Mouse (Mus musculus) liver, embryonic 16.5 days (tissue): ENCODE data around the gene Ppef2. TPM values are rescaled to one million over a fixed set of nuclear protein-coding genes. Genes with fewer than 3 reads are reported as not detected.

Source experiments
- ATAC-seq: fragments of 200-750 bp; cut with Nextera tagmentation; 2 replicates; pipeline ENCODE4 v1.8.0; 2017; ENCODE audit warnings: low read depth, mild to moderate bottlenecking, moderate number of reproducible peaks, moderate library complexity
- H3K27ac ChIP-seq: fragments of 300-500 bp; sonication (generic); 2 replicates; pipeline ENCODE4 v1.5.1; 2014; ENCODE audit warnings: mild to moderate bottlenecking, low read length
- H3K27me3 ChIP-seq: fragments of 300-500 bp; sonication (generic); 2 replicates; pipeline ENCODE4 v1.6.1; 2014; ENCODE audit warnings: low read depth, low read length, mixed read lengths; ENCODE audit not compliant: control insufficient read depth, insufficient read depth
- H3K36me3 ChIP-seq: fragments of 300-500 bp; sonication (generic); 2 replicates; pipeline ENCODE4 v1.6.1; 2014; ENCODE audit warnings: mild to moderate bottlenecking; ENCODE audit not compliant: control insufficient read depth, insufficient read depth
- H3K4me1 ChIP-seq: fragments of 300-500 bp; sonication (generic); 2 replicates; pipeline ENCODE4 v1.6.1; 2014; ENCODE audit warnings: low read depth, low read length, mixed read lengths; ENCODE audit not compliant: control insufficient read depth
- H3K4me2 ChIP-seq: fragments of 300-500 bp; sonication (generic); 2 replicates; pipeline ENCODE4 v1.6.1; 2014; ENCODE audit warnings: low read depth, low read length, mixed read lengths
- H3K4me3 ChIP-seq: fragments of 300-500 bp; sonication (generic); 2 replicates; pipeline ENCODE4 v1.5.1; 2014; ENCODE audit warnings: low read depth, mild to moderate bottlenecking, low read length
- H3K9ac ChIP-seq: fragments of 300-500 bp; sonication (generic); 2 replicates; pipeline ENCODE4 v1.6.1; 2014; ENCODE audit warnings: low read depth, low read length
- H3K9me3 ChIP-seq: fragments of 300-500 bp; sonication (generic); replicated peaks from 2 replicates; pipeline ENCODE4 v1.6.1; 2016; ENCODE audit warnings: low read length; ENCODE audit not compliant: control insufficient read depth
- WGBS: fragments of 180-500 bp; shearing (Covaris S2); extraction: QIAGEN DNeasy Blood & Tissue Kit; methylation state at CpG from one replicate; pipeline ENCODE4 v1.1.7; 2014; ENCODE audit not compliant: insufficient replicate concordance; 5-methylcytosine and 5-hydroxymethylcytosine counted together
- polyA plus RNA-seq: library from polyadenylated mRNA; unstranded; fragments of >200 nt; fragmentation: Nextera tagmentation; extraction: Ambion mirVana; gene quantifications from 2 replicates; pipeline ENCODE4 v1.2.1, GENCODE M21; 2015

Ppef2 gene
- polyA plus RNA-seq = not detected in 2 replicates

DNA sequence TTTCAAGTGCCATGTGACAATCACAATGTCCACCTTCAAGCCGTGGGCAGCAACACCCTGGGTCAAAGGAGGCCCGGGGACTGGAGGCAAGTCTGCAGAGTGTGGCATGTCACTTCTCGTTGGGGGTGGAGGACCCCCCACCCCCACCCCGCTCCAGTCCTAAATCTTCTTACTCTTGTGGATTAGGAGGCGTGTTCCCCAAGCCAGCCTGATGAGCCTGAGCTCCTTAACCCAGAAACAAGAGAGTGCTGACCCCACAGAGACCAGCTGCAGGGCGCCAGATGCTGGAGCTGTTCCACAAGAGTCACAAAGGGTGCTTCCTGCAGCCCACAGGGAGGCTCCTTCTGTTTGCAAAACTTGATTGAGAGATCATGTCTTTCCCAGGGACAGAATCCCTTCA lies at the start of gene Ppef2:
Gene Ppef2 (minus strand): TSS at position 61 of the 400 bp plus-strand sequence.
- H3K4me1 ChIP-seq = no peaks in the 10 kb centered on the region
- H3K4me3 ChIP-seq = no peak within 1 kb of the TSS
- 18% methylated on average over 6 of the region's 6 CpGs for WGBS
- no peak for ATAC-seq
- H3K9me3 ChIP-seq = no peaks in the 10 kb centered on the region
- no peak within 1 kb of the TSS for H3K4me2 ChIP-seq
- no peak within 1 kb of the TSS for H3K27ac ChIP-seq
- peaks cover 15% of the 10 kb centered on the region; the same call in 1 of the 2 replicates for H3K27me3 ChIP-seq
- H3K36me3 ChIP-seq = no peaks in the 10 kb centered on the region
- H3K9ac ChIP-seq = no peak within 1 kb of the TSS

DNA sequence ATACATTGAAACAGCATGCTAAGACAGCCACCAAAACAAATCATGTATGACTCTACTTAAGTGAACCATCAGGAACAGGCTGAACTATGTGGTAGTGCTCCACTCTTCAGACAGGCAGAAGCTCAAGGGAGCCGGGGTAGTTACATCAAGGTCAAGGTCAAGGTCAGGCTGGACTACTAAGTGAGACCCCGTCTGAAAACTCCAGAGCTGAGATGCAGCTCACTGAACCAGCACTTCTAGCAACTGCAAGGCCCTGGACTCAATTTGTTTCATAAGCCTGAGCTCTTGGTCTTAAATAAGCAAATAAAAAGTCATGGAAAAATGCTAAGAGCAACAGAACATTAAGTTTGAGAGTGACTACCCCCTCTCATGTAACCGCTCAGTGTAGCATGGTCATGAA lies 48.2 kb upstream of the Ppef2 start:
- Histone ChIP-seq H3K9me3 (no peaks in the 10 kb centered on the region), H3K4me2 (no peak overlapping the region), H3K27ac (no peak overlapping the region), H3K4me1 (peaks cover 8% of the 10 kb centered on the region), H3K4me3 (no peak overlapping the region), H3K36me3 (peaks cover 24% of the 10 kb centered on the region), H3K27me3 (no peaks in the 10 kb centered on the region), H3K9ac (no peak overlapping the region)
- 71% methylated on average over 3 of the region's 3 CpGs for WGBS
- no peak for ATAC-seq

DNA sequence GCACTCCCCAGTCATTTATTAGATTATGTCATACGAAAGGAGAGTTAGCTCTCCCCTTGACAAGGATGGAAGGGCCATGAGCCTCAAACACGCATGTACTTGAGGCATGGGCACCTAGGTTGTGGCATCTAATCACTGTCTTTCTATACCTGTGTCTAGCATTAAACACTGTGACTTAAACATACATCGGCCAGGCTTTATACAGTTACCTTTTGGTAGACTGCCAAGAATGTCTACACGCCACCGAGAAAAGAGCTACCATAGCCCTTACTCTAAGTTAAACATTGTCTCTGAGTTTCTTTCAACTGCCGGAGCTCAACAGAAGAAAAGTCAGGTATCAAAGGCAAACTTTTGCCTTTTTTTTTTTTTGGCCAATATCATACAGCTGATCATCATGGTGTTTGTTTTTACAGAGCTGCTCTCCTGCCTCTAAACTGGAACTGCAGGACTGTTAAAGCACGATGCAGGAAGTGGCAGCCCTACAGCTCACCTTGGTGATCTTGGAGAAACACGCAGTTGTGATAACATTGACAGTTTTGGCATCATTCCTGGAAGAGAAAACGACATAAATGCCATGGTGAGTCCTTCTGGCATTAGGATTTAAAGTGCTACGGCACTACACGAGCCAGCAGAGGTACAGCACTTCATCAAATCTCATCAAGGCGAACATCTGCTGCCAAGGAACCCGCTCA lies 46.2 kb upstream of the Ppef2 start:
- no peak for ATAC-seq
- no peak overlapping the region for H3K4me2 ChIP-seq
- no peak overlapping the region for H3K4me3 ChIP-seq
- no peak overlapping the region for H3K27ac ChIP-seq
- no peak overlapping the region for H3K9ac ChIP-seq
- no peaks in the 10 kb centered on the region for H3K27me3 ChIP-seq
- H3K4me1 ChIP-seq = no peaks in the 10 kb centered on the region
- peaks cover 25% of the 10 kb centered on the region for H3K36me3 ChIP-seq
- H3K9me3 ChIP-seq = no peaks in the 10 kb centered on the region
- 68% methylated on average over 13 of the region's 13 CpGs for WGBS

DNA sequence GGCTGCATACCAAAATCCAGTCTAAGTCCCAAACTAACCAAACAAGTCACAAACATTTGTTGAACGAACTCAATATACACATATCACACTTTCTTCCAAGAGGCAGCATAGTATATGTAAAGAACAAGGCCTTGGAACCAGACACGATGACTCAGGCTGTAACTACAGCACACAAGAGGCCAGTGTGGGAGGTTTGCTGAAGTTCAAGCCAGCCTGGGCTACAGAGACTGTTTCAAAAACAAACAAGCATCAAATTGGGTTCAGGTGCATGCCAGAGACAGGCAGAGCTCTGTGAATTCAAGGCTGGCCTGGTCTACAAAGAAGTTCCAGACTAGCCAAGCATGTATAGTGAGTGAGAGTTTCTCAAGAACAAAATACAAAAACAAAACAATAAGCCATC lies 38.4 kb upstream of the Ppef2 start:
- 63% methylated on average over 2 of the region's 2 CpGs for WGBS

DNA sequence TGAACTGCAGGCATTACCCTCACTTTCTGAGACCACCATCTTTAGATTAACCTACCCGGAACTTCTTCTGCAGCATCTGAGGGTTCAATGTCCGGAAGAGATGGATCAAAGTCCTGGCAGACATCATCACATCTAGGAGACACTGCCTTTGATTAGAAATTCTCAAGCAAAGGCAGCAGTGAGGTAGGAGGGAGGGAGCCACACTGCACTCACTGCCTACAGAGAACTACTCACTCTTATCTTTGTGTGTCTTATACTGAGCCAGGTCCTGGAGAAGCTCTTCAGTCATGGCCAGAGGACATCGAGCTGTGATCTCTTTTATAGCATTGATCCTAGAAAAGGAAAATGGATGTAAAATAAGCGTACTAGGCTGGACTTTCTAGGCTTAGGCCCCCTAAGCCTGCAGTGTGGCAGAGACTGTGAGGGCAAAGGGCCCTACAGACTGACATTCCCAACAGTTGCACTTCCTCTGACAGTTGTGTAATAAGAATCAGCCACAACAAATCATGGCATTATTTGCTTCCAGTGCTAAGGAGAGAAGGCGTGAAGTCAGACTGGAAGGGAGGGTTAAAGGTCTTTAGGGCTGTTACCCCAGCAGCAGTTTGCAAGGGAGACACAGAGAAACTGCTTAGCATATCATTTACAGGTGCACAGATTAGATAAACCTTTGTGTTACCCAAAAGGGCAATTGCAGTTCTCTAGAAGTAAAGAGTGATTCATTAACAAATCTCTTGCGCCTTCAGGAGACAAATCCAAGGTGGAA lies 35.8 kb upstream of the Ppef2 start:
- 67% methylated on average over 6 of the region's 6 CpGs for WGBS
- no peak overlapping the region for H3K27ac ChIP-seq

More for the DNA sequence above, 38.4 kb upstream of the Ppef2 start:
- Histone ChIP-seq H3K4me2 (no peak overlapping the region), H3K4me1 (no peaks in the 10 kb centered on the region), H3K9ac (no peak overlapping the region), H3K4me3 (no peak overlapping the region), H3K9me3 (no peaks in the 10 kb centered on the region), H3K27ac (no peak overlapping the region), H3K27me3 (no peaks in the 10 kb centered on the region), H3K36me3 (peaks cover 13% of the 10 kb centered on the region)
- no peak for ATAC-seq

DNA sequence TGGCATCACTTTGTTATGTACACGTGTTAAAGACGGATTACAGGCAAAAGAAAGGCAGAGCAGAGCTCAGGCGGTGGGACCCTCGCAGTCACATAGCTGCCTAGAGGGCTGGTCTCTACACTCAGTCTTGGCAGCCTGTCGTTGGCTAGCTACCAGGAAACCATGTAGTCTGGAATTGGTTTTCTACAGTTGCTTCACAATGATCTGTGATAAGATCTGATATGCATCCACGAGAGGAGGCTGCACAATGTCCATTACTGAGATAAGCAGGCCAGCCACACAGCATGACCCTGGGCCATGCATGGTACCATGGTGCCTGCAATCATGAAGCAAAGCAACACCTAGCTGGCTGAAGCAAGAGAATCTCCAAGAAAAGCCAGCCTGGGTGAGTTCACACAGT lies 31.8 kb upstream of the Ppef2 start:
- Histone ChIP-seq H3K4me1 (peaks cover 10% of the 10 kb centered on the region), H3K9me3 (no peaks in the 10 kb centered on the region), H3K4me2 (no peak overlapping the region), H3K4me3 (no peak overlapping the region), H3K27ac (no peak overlapping the region), H3K36me3 (peaks cover 17% of the 10 kb centered on the region), H3K27me3 (no peaks in the 10 kb centered on the region), H3K9ac (no peak overlapping the region)
- 64% methylated on average over 6 of the region's 6 CpGs for WGBS
- ATAC-seq = no peak

More for the DNA sequence above, 35.8 kb upstream of the Ppef2 start:
- peaks cover 15% of the 10 kb centered on the region for H3K36me3 ChIP-seq
- no peaks in the 10 kb centered on the region for H3K4me1 ChIP-seq
- no peaks in the 10 kb centered on the region for H3K9me3 ChIP-seq
- no peaks in the 10 kb centered on the region for H3K27me3 ChIP-seq
- ATAC-seq = 0 out of 2 replicates have a peak, but pooled peaks have one; percentile 37
- no peak overlapping the region for H3K9ac ChIP-seq
- H3K4me2 ChIP-seq = no peak overlapping the region
- H3K4me3 ChIP-seq = no peak overlapping the region

DNA sequence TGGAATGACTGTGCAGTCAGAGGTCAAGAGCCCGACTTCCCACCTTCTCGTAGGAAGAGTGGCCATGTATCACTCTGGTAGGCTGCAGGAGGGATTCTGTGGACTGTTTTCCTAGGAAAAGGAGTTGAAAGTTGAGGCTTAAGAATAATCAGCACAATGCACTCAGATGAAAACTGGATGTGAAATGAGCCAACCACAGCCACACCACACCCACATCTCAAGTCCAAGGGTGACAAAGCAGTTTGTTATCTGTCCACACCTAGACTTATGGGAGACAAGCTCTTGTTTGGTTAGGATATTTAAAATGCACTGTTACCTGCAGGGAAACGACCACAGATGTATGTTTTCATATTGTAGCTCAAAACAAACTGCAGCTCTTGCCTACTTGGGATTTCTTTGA lies 27.0 kb upstream of the Ppef2 start:
- H3K27ac ChIP-seq = peak overlapping the region; percentile 48; the same call in 1 of the 2 replicates
- H3K9ac ChIP-seq = no peak overlapping the region
- ATAC-seq = peak; percentile 76
- 19% methylated on average over 3 of the region's 3 CpGs for WGBS
- peaks cover 2% of the 10 kb centered on the region; the same call in 1 of the 2 replicates for H3K36me3 ChIP-seq
- H3K27me3 ChIP-seq = no peaks in the 10 kb centered on the region
- H3K9me3 ChIP-seq = no peaks in the 10 kb centered on the region
- H3K4me3 ChIP-seq = no peak overlapping the region
- H3K4me1 ChIP-seq = peaks cover 23% of the 10 kb centered on the region
- H3K4me2 ChIP-seq = peak overlapping the region; percentile 49

DNA sequence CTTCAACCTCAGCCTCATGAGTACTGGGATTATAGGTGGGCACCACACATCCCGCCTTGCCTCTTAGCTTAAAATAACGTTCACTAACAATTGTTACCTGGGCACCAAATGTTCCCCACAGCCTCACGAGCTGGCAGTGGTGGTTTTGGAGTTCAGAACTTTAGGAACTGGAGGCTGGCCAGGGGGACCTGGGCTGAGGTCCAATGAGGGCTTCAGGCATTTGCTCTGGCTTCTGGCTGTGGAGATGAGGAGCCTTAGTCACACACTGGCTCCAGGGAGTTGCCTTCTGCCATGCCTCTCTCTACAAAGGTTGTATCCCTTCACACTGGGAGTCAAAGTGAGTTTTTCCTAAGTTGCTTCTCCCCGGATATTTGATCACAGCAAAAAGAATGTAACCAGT lies 26.5 kb upstream of the Ppef2 start:
- Histone ChIP-seq H3K27ac (no peak overlapping the region), H3K9me3 (no peaks in the 10 kb centered on the region), H3K36me3 (peaks cover 2% of the 10 kb centered on the region; the same call in 1 of the 2 replicates), H3K4me2 (0 out of 2 replicates have a peak overlapping the region, but pooled peaks have one; percentile 49), H3K27me3 (peaks cover under 1% of the 10 kb centered on the region; the same call in 1 of the 2 replicates), H3K4me3 (no peak overlapping the region), H3K9ac (no peak overlapping the region), H3K4me1 (peaks cover 24% of the 10 kb centered on the region)
- ATAC-seq = no peak
- WGBS = 69% methylated on average over 4 of the region's 4 CpGs
